Mouse (Mus musculus) gastrocnemius, adult 18-20 months (tissue): ENCODE measurements around the gene Grap2. TPM values are rescaled to one million over a fixed set of nuclear protein-coding genes. Genes with fewer than 3 reads are reported as not detected.

Experiments used
- DNase-seq: peaks from one replicate; pipeline ENCODE4 v3.0.0; 2021; ENCODE audit warnings: low spot score
- microRNA-seq: library from miRNA; unstranded; fragments of <30 nt; microRNA quantifications from one replicate; pipeline ENCODE4 v1.2.0, GENCODE M21; 2021
- total RNA-seq, 2 experiments: library from RNA; stranded (reverse); gene quantifications; 2 replicates each; pipeline ENCODE4 v1.2.3; 2021

Gene Grap2
- total RNA-seq, 2 experiments from 2014 or later: 0.18 to 0.31 TPM

- no peak for DNase-seq
Observed at GRCm38 (mm10) chr15:80680347-80681030, 108.1 kb downstream of the Grap2 start.

DNA sequence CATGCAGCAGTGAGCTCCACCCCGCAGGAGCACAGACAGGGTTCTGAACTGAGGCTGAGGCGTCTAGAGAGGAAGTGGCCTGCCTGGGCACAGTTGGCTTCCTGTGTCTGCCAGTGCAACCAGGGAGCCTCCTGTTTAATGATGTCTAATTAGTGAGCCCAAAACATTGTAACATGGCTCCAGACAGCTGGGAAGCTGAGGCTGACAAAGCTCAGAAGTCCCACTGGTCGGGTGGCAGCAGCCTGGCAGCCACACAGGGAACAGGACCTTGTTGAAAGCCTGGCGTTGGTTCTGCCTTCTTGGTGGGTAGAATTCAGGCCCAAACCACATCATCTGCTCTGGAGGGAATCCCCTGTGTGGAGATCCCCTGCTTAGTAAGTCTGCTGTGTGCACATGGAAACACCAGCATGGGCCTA lies 109.1 kb downstream of the Grap2 start:
- DNase-seq: no peak

DNA sequence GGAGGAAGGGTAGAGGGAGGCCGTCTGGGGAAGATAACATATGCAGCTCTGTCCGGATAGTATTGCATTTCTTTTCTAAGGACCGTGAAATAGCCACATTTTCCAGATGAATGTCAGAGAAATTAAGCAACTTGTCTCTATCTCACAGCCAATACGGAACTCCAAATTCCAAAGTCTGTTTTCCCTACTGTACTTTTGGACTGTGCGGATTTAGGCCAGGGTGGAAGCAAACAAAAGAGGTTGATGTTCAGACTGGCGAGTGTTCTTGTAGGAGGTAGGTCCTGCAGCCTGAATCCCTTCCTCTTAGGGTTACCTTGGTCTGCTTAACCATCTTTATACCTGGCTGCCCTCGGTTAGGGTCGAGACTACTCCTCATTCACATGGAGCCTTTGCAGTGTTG lies 109.9 kb downstream of the Grap2 start:
- no peak for DNase-seq

DNA sequence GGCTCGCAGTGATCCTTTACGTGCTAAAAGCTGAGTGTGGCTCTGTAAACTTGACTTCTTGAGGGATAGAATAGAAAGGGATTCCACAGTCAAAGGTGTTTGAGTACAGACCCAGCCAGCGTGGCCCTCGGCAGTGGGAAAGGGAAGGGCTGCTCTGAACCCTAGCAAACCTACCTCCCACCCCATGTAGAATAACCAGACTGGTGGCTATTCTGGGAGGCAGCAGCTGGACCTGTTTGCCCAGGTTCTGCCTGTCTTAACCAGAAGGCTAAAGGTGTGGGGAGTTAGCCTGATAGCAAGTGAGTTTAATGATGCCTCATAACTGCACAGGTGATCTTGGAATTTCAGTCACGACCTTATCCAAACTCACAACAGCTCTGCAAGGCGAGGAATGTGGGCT lies 110.8 kb downstream of the Grap2 start:
- no peak for DNase-seq

GRCm38 (mm10) chr15:80683990-80684389 lies 111.6 kb downstream of the Grap2 start:
- no peak for DNase-seq

- DNase-seq: no peak
Observed at GRCm38 (mm10) chr15:80684786-80685602, 112.6 kb downstream of the Grap2 start.

DNA sequence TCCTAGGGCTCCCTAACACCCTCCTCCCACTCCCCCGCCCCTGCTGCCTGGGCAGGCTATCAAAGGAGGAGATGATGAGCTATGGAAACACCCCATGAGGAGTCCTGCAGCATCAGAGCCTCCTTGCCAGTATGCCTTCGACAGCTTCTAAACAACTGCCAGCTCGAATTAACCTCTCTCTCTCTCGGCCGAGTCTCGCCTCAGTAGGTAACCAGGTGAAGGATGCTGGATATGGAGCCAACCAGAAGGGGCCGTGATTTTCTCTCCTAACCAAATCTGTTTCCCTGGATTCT lies 113.2 kb downstream of the Grap2 start:
- no peak for DNase-seq

DNA sequence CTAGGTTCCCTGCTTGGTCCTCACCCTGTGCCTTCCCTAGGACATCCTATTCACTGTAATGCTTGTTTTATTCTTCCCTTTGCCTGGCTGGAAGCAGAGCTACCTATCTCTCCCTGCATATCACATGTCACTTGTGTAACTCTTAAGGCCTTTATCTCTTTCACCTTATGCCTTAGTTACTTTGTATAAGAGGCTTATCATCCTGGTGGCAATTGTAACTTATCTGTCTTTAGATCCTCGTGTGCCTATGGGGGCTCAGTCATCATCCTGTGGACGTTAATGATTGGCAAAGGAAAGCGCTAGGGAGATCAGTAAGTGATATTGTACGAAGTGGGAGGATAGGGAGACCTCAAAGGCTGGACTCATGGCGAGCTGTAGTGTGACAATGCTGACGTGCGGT lies 116.1 kb downstream of the Grap2 start:
- DNase-seq: no peak

- DNase-seq: no peak
Observed at GRCm38 (mm10) chr15:80693492-80693891, 121.1 kb downstream of the Grap2 start.

DNA sequence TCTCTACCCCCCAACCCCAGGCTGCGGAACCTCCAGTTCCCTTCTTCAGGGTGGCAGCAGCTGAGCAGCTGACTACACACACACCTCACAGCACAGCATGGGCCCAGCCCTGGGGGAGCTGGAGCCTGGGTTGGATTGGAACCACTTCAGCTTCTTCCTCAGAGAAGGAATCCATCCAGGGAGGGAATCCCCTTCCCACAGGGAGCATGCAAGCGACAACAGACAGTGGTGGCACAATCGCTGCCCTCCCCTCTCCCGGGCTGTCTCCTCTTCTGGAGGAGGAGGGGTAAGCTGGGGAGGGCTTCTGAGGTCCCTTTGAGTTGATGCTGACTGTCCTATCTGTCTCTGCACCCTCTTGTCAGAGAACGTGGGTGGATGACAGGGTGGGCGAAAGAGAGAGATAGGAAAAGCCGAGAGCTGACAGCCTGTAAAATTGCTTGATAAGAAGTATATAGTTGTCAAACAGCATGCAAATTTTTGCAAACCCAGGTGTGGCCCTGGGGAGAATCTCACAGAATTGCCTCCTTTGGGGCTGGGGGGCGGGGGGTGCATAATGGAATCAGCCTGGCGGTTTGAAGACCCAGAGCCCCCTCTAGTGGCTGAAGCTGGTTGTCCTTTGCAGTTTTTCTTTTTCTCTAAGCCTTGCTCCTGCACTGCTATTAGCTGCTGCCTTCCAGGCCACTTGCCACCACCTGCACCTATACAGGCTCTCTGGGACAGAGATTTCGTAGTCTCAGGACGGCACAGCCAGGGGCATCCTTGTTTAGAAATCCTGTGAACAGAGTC lies 121.9 kb downstream of the Grap2 start:
- DNase-seq: peak; percentile 51

GRCm38 (mm10) chr15:80697564-80697963 lies 125.2 kb downstream of the Grap2 start:
- DNase-seq: no peak

GRCm38 (mm10) chr15:80701481-80702257 lies 129.3 kb downstream of the Grap2 start:
- DNase-seq: no peak

Small RNA genes lying within 50 kb of the gene (microRNA-seq; reads per million reads assigned to microRNA genes)
- not detected for gene Mir6957

Other genes with a start within 250 kb of the Grap2 start
- not detected for gene Enthd1, start 7.4 kb upstream of the Grap2 start, total RNA-seq
- gene Fam83f, start 99.3 kb downstream of the Grap2 start, total RNA-seq: under 1 TPM; 0.09 to 0.17 TPM
- gene Tnrc6b, start 138.7 kb downstream of the Grap2 start, total RNA-seq: 10 to 100 TPM; 43.7 to 48.2 TPM